Mouse (Mus musculus) cerebellum, postnatal 25 days (tissue): ENCODE measurements at regions not wholly inside any gene's neighbourhood (a gene's known extent, or its start where the extent isn't known, plus 50 kb on each side); places are given as distances from the start of the nearest gene placed in this dataset.

Experiments
- DNase-seq, 2 experiments: peaks; one replicate each; pipeline ENCODE4 v3.0.0; 2021; ENCODE audit warnings: mixed read lengths in 2 of 2

DNA sequence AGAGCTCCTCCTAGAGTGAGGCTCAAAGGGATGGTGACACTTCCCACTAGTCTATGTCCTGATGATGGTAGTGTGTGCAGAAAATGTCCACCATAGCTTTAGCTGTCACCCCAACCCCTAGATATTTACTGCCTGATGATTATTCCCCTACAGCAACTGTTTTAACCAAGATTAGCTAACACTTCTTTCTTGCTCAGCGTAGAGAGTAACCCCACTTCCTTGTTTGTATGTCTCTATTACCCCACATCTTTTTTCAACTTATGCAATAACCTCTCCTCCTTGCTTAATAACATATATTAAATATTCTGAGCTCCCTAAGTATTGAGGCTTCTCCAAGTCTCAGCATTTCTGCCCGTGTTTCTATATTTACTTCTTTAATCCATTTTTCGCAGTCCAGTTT, 404.2 kb upstream of the Cntn3 start:
- no peak for DNase-seq

DNA sequence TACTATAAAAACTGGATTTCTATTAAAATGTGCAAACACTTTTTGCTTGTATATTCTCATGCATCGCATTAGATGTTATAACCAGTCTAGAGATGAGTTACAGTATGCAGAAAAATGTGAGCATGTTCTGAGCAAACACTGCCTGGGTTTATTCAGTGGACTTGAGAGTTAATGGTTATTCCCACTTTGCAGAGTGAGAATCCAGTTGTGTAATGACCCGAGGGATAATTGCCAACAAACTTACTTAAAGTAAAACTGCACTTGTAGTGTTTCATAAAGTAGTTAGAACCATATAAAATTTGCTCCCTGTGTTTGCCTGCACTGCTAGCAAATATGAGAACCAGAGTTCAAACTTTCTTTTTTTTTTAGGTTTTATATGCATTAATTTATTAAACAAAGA, 450.4 kb upstream of the Cntn3 start:
- DNase-seq, result no peak

- peak; percentile 3 to 21 for DNase-seq
Observed at GRCm38 (mm10) chr6:103024006-103024405, 451.1 kb upstream of the Cntn3 start.

GRCm38 (mm10) chr6:103028150-103028549, 455.2 kb upstream of the Cntn3 start:
- no peak for DNase-seq

GRCm38 (mm10) chr6:103033418-103033817, 460.5 kb upstream of the Cntn3 start:
- no peak for DNase-seq

DNA sequence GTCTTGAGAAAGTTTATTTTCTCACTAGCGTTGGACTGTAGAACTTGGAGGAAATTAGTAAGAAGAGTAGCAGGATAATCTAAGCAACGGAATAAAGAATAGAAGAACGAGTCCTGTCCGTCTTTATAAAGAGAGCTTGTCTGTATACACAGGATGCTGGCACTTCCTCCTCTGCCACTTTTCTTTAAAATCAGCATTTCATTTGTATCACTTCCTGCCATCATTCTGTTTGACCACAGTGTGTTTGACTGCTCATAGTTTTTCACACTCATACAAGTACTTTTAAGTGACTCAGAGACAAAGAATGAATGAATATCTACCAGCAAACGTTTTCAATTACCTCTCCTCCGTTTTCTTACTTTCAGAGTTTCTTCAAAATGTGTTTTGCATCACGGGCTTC, 461.0 kb upstream of the Cntn3 start:
- DNase-seq, result no peak

- no peak for DNase-seq
Observed at GRCm38 (mm10) chr6:103060591-103060990, 449.8 kb upstream of the Chl1 start.

- no peak for DNase-seq
Observed at GRCm38 (mm10) chr6:103106189-103106588, 404.2 kb upstream of the Chl1 start.

DNA sequence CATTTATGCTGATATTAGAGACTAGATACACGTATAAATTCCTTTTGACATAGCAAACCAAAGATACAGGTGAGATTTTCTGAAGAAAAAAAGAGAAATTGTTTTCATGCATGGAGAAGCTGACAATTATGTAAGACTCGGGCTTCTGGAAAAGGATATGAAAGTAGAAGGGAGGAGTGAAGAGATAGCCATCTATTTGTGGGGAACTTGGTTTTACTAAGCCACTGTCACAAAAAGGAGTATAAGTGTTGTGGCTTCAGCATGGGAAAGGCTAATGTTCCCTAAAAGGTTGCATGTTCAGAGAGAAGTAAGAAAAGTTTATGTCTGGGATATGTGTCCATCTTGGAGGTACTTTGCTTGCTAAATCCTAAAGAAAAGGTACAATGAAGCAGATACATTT, 390.8 kb upstream of the Chl1 start:
- DNase-seq, result no peak

DNA sequence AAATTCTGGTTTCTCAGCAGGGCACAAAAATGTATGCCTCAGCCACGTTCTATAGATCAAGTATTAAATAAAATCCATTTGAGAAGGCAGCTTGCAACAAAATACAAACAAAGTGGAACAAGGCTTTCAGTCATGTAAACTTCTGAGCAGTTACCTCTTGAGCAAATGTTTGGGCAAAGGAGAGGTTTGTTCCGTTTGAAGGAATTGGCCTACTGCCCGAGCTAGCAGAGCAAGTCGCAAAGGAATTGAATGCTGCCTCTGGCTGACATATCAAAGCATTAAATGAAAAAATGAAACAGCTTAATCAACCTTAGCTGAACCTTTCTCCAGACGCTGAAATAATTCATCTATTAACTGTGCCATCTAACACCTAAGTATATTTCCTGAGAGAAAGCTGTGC, 369.5 kb upstream of the Chl1 start:
- peak in 1 of 2 experiments; percentile 5 for DNase-seq

- DNase-seq, result no peak
Observed at GRCm38 (mm10) chr6:103177851-103178250, 332.5 kb upstream of the Chl1 start.

- DNase-seq, result no peak
Observed at GRCm38 (mm10) chr6:103183355-103183754, 327.0 kb upstream of the Chl1 start.

DNA sequence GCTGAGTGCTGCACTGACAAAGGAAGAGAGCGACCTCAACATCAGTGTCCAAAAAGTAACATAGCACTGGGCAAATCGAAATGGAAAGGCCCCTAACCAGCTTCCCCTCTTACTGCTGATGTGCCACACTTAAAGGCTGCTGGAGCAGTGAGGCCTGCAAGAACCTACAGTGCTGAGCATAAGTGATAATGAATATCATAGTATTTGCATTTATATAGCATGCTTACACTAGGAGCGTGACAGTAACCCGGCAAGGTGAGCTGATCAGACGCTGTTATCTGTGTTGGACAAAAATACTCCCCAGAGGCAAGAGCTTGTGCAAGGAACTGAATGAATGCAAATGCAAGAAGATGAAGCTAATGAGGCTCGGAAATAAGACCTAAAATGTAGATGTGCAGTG, 313.5 kb upstream of the Chl1 start:
- DNase-seq, result no peak

DNA sequence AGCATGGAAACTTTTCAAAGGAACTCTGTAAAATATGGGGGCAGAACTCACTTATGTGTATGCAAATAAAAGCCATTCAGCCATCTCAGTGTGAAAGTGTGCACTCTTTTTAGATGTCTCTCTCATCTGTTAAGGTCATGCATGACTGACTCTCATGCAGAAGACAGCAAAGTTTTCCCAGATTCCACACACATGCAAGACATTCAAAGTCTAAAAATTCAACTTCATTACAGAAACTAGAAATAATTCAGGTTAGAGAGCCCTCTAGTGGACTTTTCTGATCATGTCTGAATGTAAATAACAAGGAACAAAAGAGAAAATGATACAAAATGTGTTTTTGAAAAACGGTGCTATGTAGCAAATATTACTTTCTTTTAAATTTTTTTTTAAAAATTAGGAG, 308.8 kb upstream of the Chl1 start:
- no peak for DNase-seq

- peak in 1 of 2 experiments; percentile 13 for DNase-seq
Observed at GRCm38 (mm10) chr6:103209202-103209601, 301.2 kb upstream of the Chl1 start.

- no peak for DNase-seq
Observed at GRCm38 (mm10) chr6:103213160-103213559, 297.2 kb upstream of the Chl1 start.

- DNase-seq, result no peak
Observed at GRCm38 (mm10) chr6:103236896-103237295, 273.5 kb upstream of the Chl1 start.

DNA sequence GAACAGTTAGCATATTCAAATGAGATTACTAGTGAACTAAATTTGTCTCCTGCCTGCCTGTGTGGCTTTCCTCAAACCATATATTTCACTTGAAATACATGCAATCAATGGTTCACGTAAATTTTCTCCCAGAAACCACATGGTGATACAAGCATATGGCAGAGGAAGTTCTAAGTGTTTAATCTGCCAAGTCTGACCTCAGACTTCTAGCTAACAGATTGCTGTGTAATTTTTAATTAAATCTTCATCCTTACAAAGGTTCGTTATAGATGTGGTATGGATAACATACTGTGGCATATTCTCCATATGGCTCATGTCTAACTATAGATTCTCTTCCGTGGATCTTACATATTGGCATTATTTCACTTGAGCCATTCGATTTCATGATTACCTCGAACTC, 241.4 kb upstream of the Chl1 start:
- no peak for DNase-seq

DNA sequence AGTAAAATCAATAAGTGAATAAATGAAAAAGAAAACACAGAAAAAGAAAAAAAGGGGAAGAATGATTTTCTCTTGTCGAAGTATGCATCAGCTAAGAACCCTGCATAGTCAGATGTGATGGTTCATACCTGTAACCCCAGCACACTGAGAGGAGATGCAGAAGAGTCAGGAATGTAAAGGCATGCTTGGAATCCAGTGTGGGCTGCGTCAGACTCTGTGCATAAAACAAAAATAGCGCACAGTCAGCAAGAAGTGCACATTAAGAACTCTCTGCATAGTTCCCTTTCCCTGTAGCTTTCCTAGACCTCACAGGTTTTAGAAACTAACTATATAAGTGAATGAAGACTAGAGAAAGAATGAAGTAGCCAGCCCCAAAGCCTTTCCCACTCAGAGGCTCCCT, 238.2 kb upstream of the Chl1 start:
- no peak for DNase-seq

GRCm38 (mm10) chr6:103275071-103275470, 235.3 kb upstream of the Chl1 start:
- DNase-seq, result no peak

DNA sequence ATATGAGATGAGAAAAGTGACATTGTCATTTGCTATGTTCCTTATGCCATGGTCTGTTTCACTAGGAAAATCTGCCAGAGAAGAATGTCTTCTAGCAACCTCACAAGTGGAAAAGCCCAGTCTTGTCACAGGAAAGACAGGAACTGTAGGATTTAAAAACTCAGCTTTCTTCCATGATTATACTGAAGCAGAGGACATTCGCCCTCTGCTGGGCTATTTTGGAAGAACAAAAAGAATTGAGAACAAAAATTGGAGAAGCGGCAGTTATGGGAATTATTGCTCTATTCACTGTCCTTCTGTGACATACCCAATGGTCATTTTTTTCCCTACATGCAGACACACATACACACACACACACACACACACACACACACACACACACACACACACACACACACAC, 234.9 kb upstream of the Chl1 start:
- peak in 1 of 2 experiments; percentile 15 for DNase-seq

- DNase-seq, result peak in 1 of 2 experiments; percentile 5
Observed at GRCm38 (mm10) chr6:103296015-103296414, 214.4 kb upstream of the Chl1 start.

DNA sequence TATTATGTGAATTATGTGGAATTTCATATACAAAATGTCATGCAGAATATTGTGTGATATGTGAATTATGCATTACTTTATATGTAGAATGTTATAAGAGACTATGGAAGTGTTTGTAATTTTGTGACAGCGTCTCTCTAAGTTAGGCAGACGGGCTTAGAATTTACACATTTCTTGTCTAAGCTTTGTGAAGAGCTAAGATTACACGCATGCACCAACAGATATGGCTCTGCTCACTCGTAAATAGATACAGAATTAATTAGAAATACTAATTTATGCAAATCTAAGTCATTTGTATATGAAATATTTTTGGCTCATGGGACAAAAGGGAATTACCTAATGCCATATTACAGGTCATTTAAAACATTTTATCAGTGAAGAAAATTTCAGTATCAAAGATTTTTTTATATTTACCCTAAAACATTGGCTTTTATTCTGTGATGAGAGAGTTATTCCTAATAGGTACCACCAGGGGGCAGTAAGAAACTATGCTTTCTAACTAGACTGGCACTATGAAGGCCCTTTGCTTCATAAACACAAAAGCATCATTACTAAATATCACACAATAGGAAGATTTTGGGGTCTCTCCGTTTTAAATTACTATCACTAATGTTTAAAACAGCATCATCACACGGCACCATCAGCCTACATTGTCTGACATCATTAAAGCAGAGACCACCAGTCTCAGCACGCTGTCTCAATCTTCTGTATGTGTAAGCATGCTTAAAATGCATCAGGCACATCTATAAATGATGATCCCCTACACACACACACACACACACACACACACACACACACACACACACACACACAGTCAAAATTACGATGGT, 203.8 kb upstream of the Chl1 start:
- DNase-seq, result peak; percentile 7 to 8

DNA sequence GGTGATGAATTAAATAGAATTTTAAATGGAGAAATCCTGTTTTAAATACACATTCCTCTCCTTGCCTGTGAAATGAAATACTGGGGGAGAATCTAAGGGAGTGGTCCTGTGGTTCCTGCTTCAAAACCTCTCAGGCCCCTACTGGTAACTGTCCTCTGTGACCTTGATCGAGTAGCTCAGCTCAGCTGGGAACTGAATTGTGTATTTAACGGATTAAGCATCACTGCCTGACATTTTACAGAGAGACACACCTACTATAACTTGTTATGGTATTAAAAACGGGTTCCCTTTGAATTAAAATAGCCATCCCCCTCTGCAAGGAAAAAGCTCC, 203.2 kb upstream of the Chl1 start:
- no peak for DNase-seq

DNA sequence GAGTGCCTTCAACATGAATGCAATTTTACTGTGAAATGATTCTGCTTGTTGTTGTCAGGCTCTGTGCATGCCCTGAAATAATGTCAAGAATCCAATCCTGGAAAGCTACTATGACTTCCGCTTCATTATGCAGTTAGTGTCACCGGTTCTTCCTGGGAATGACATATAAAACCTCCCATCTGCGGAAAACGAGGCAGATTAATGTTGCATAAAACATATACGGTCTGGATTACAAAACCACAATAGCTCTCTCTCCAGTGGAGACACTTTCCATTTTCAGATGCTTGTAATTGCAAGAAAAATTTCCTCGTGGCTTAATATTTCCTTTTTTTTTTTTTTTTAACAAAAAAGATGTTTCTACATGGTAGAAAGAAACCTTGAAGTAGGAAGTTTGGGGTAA, 198.2 kb upstream of the Chl1 start:
- DNase-seq, result no peak
